Mouse (Mus musculus): ENCODE measurements around the gene Pitpnb. TPM values are rescaled to one million over a fixed set of nuclear protein-coding genes. Genes with fewer than 3 reads are reported as not detected.
A peak's percentile ranks its signal among the peaks of the same experiment; 100 is the strongest.

Pitpnb gene
- polyA plus RNA-seq, 1 experiment from 2014 or later = 75.5 TPM

- ATAC-seq (replicated peaks; ENCODE audit: low FRiP score, low read depth) = no peak
- DNase-seq (ENCODE audit: low spot score) = no peak
- H3K27ac ChIP-seq = no peak overlapping the region
- H3K4me1 ChIP-seq (replicated peaks; ENCODE audit: insufficient read depth, low read length) = no peaks in the 10 kb centered on the region
- no peaks in the 10 kb centered on the region for H3K27me3 ChIP-seq (ENCODE audit: insufficient read depth, low read length)
- peaks cover 47% of the 10 kb centered on the region for H3K36me3 ChIP-seq (ENCODE audit: insufficient read depth, low read length)
- H3K4me3 ChIP-seq (replicated peaks; ENCODE audit: low read depth, low read length) = no peak overlapping the region
- no peak overlapping the region for H3K4me2 ChIP-seq (ENCODE audit: low read length)
- TF ChIP-seq CTCF (IDR thresholded peaks at IDR 0.05; ENCODE audit: low read depth) = no peak
- WGBS = 88% methylated on average over 8 of the region's 8 CpGs
- no peaks in the 10 kb centered on the region for H3K9me3 ChIP-seq (replicated peaks; ENCODE audit: low read length)
- no peak overlapping the region for H3K9ac ChIP-seq (ENCODE audit: low read depth, low read length)
Measured at GRCm38 (mm10) chr5:111361058-111361457, 30.5 kb downstream of the Pitpnb start.

GRCm38 (mm10) chr5:111361846-111362245 lies 31.3 kb downstream of the Pitpnb start:
- no peaks in the 10 kb centered on the region for H3K27me3 ChIP-seq (ENCODE audit: insufficient read depth, low read length)
- DNase-seq (ENCODE audit: low spot score) (no peak), ATAC-seq (replicated peaks; ENCODE audit: low FRiP score, low read depth) (no peak)
- no peak overlapping the region for H3K9ac ChIP-seq (ENCODE audit: low read depth, low read length)
- H3K36me3 ChIP-seq (ENCODE audit: insufficient read depth, low read length) = peaks cover 42% of the 10 kb centered on the region
- 74% methylated on average over 7 of the region's 7 CpGs for WGBS
- H3K4me3 ChIP-seq (replicated peaks; ENCODE audit: low read depth, low read length) = no peak overlapping the region
- no peaks in the 10 kb centered on the region for H3K9me3 ChIP-seq (replicated peaks; ENCODE audit: low read length)
- TF ChIP-seq CTCF (IDR thresholded peaks at IDR 0.05; ENCODE audit: low read depth) = no peak
- no peak overlapping the region for H3K27ac ChIP-seq
- no peaks in the 10 kb centered on the region for H3K4me1 ChIP-seq (replicated peaks; ENCODE audit: insufficient read depth, low read length)
- no peak overlapping the region for H3K4me2 ChIP-seq (ENCODE audit: low read length)

- H3K27ac ChIP-seq = no peak overlapping the region
- no peak for ATAC-seq (replicated peaks; ENCODE audit: low FRiP score, low read depth)
Measured at GRCm38 (mm10) chr5:111363446-111364062, 33.0 kb downstream of the Pitpnb start.

GRCm38 (mm10) chr5:111364533-111364932 lies 34.0 kb downstream of the Pitpnb start:
- Histone ChIP-seq H3K27me3 (ENCODE audit: insufficient read depth, low read length) (no peaks in the 10 kb centered on the region), H3K9me3 (replicated peaks; ENCODE audit: low read length) (no peaks in the 10 kb centered on the region), H3K27ac (no peak overlapping the region), H3K9ac (ENCODE audit: low read depth, low read length) (no peak overlapping the region), H3K4me1 (replicated peaks; ENCODE audit: insufficient read depth, low read length) (no peaks in the 10 kb centered on the region), H3K4me2 (ENCODE audit: low read length) (no peak overlapping the region), H3K36me3 (ENCODE audit: insufficient read depth, low read length) (peaks cover 35% of the 10 kb centered on the region), H3K4me3 (replicated peaks; ENCODE audit: low read depth, low read length) (no peak overlapping the region)
- DNase-seq (ENCODE audit: low spot score) = peak; percentile 86
- TF ChIP-seq CTCF (IDR thresholded peaks at IDR 0.05; ENCODE audit: low read depth) = peak; percentile 78
- no peak for ATAC-seq (replicated peaks; ENCODE audit: low FRiP score, low read depth)
- 37% methylated on average over 3 of the region's 3 CpGs for WGBS

More at GRCm38 (mm10) chr5:111363446-111364062, 33.0 kb downstream of the Pitpnb start:
- H3K36me3 ChIP-seq (ENCODE audit: insufficient read depth, low read length) = peaks cover 37% of the 10 kb centered on the region
- no peak overlapping the region for H3K9ac ChIP-seq (ENCODE audit: low read depth, low read length)
- no peaks in the 10 kb centered on the region for H3K27me3 ChIP-seq (ENCODE audit: insufficient read depth, low read length)
- no peaks in the 10 kb centered on the region for H3K9me3 ChIP-seq (replicated peaks; ENCODE audit: low read length)
- no peaks in the 10 kb centered on the region for H3K4me1 ChIP-seq (replicated peaks; ENCODE audit: insufficient read depth, low read length)
- H3K4me2 ChIP-seq (ENCODE audit: low read length) = no peak overlapping the region
- no peak for TF ChIP-seq CTCF (IDR thresholded peaks at IDR 0.05; ENCODE audit: low read depth)
- no peak overlapping the region for H3K4me3 ChIP-seq (replicated peaks; ENCODE audit: low read depth, low read length)
- WGBS = 75% methylated on average over 6 of the region's 6 CpGs
- DNase-seq (ENCODE audit: low spot score) = no peak

GRCm38 (mm10) chr5:111366140-111366539 lies 35.6 kb downstream of the Pitpnb start:
- peaks cover 31% of the 10 kb centered on the region for H3K36me3 ChIP-seq (ENCODE audit: insufficient read depth, low read length)
- no peak for TF ChIP-seq CTCF (IDR thresholded peaks at IDR 0.05; ENCODE audit: low read depth)
- ATAC-seq (replicated peaks; ENCODE audit: low FRiP score, low read depth) (no peak), DNase-seq (ENCODE audit: low spot score) (no peak)
- H3K4me2 ChIP-seq (ENCODE audit: low read length) = no peak overlapping the region
- H3K9ac ChIP-seq (ENCODE audit: low read depth, low read length) = no peak overlapping the region
- H3K27ac ChIP-seq = no peak overlapping the region
- H3K4me3 ChIP-seq (replicated peaks; ENCODE audit: low read depth, low read length) = no peak overlapping the region
- no peaks in the 10 kb centered on the region for H3K27me3 ChIP-seq (ENCODE audit: insufficient read depth, low read length)
- no peaks in the 10 kb centered on the region for H3K9me3 ChIP-seq (replicated peaks; ENCODE audit: low read length)
- 76% methylated on average over 5 of the region's 5 CpGs for WGBS
- no peaks in the 10 kb centered on the region for H3K4me1 ChIP-seq (replicated peaks; ENCODE audit: insufficient read depth, low read length)

GRCm38 (mm10) chr5:111367937-111368517 lies 37.5 kb downstream of the Pitpnb start:
- no peak for DNase-seq (ENCODE audit: low spot score)
- ATAC-seq (replicated peaks; ENCODE audit: low FRiP score, low read depth) = no peak
- WGBS = 90% methylated on average over 11 of the region's 11 CpGs
- Histone ChIP-seq H3K9me3 (replicated peaks; ENCODE audit: low read length) (no peaks in the 10 kb centered on the region), H3K27ac (no peak overlapping the region), H3K36me3 (ENCODE audit: insufficient read depth, low read length) (peaks cover 41% of the 10 kb centered on the region), H3K4me1 (replicated peaks; ENCODE audit: insufficient read depth, low read length) (no peaks in the 10 kb centered on the region), H3K4me3 (replicated peaks; ENCODE audit: low read depth, low read length) (no peak overlapping the region), H3K27me3 (ENCODE audit: insufficient read depth, low read length) (no peaks in the 10 kb centered on the region), H3K4me2 (ENCODE audit: low read length) (no peak overlapping the region), H3K9ac (ENCODE audit: low read depth, low read length) (no peak overlapping the region)
- no peak for TF ChIP-seq CTCF (IDR thresholded peaks at IDR 0.05; ENCODE audit: low read depth)

All from kidney, postnatal 0 days (tissue).